Comparison of ENCODE assay signal across 8 mouse cellular contexts in genomic region chr3:96262216-96262875, GRCm38 (mm10). TPM values are rescaled to one million over a fixed set of nuclear protein-coding genes. Genes with fewer than 3 reads are reported as not detected.
DNase-seq lines count a peak whose midpoint lies in the region; ATAC-seq lines count a peak whose summit lies in the region.

No protein-coding gene starts in this region.

- WGBS in hindbrain, embryonic 12.5 days: under 1% methylated on average over 19 of the region's 19 CpGs

- H3K9me3 ChIP-seq in hindbrain, embryonic 12.5 days (replicated peaks): no peaks in the 10 kb centered on the region

- peak overlapping the region; percentile 59 for H3K4me3 ChIP-seq in hindbrain, embryonic 12.5 days

- no peaks in the 10 kb centered on the region for H3K36me3 ChIP-seq in hindbrain, embryonic 12.5 days

- peak; percentile 84 for DNase-seq in Muller cell, postnatal 12 days (ENCODE audit: inconsistent ontology term)
- DNase-seq in cerebellum, adult 9-11 months: peak; percentile 96
- peak; percentile 70 to 80 for DNase-seq in frontal cortex, postnatal 14 days (ENCODE audit: low spot score in 2 of 2)
- peak; percentile 60 to 77 for DNase-seq in layer of hippocampus, postnatal 14 days (ENCODE audit: low spot score in 2 of 2)
- peak; percentile 85 for DNase-seq in lung, postnatal 14 days
- peak; percentile 38 for DNase-seq in retina, postnatal 7 days (ENCODE audit: low read depth, low spot score)
- DNase-seq in urinary bladder, adult 18-20 months (ENCODE audit: low spot score in 2 of 2): peak; percentile 58 to 85

- H3K9ac ChIP-seq in hindbrain, embryonic 12.5 days: peak overlapping the region; percentile 82

- peak overlapping the region; percentile 98 for H3K27ac ChIP-seq in hindbrain, embryonic 12.5 days

- H3K4me1 ChIP-seq in hindbrain, embryonic 12.5 days: peaks cover 22% of the 10 kb centered on the region

- H3K27me3 ChIP-seq in hindbrain, embryonic 12.5 days: no peaks in the 10 kb centered on the region

- peak; percentile 76 for ATAC-seq in hindbrain, embryonic 12.5 days (ENCODE audit: low FRiP score)

- H3K4me2 ChIP-seq in hindbrain, embryonic 12.5 days (replicated peaks): peak overlapping the region; percentile 85

RNA-seq across cellular contexts. Expression of gene Hist2h4, which starts 0.8 kb away (rescaled TPM):
- 5.0 and 10.9 TPM in 2 replicates for polyA plus RNA-seq in hindbrain, embryonic 12.5 days (2016; fragmentation: Nextera tagmentation; extraction: Ambion mirVana)
- 10 to 100 TPM; 25.2 to 29.8 TPM for total RNA-seq in layer of hippocampus, postnatal 14 days (2021)

RNA-seq across cellular contexts. Expression of gene Hist2h3b, which starts 6.1 kb away (rescaled TPM):
- 39.7 and 58.2 TPM in 2 replicates for polyA plus RNA-seq in hindbrain, embryonic 12.5 days (2016; fragmentation: Nextera tagmentation; extraction: Ambion mirVana)
- 100 to 1,000 TPM in 1 of 2 experiments, 10 to 100 TPM in 1; 73.5 to 102 TPM for total RNA-seq in layer of hippocampus, postnatal 14 days (2021)

RNA-seq across cellular contexts. Expression of gene Hist2h2bb, which starts 7.2 kb away (rescaled TPM):
- polyA plus RNA-seq in hindbrain, embryonic 12.5 days (2016; fragmentation: Nextera tagmentation; extraction: Ambion mirVana): 8.6 and 14.4 TPM in 2 replicates
- total RNA-seq in layer of hippocampus, postnatal 14 days (2021): 100 to 1,000 TPM; 133 to 147 TPM

RNA-seq across cellular contexts. Expression of gene Hist2h3c1, which starts 15.9 kb away (rescaled TPM):
- polyA plus RNA-seq in hindbrain, embryonic 12.5 days (2016; fragmentation: Nextera tagmentation; extraction: Ambion mirVana): 0.71 and 0.91 TPM in 2 replicates
- not detected for total RNA-seq in layer of hippocampus, postnatal 14 days (2021)

RNA-seq across cellular contexts. Expression of gene Hist2h2aa1, which starts 17.0 kb away (rescaled TPM):
- polyA plus RNA-seq in hindbrain, embryonic 12.5 days (2016; fragmentation: Nextera tagmentation; extraction: Ambion mirVana): 16.0 and 22.0 TPM in 2 replicates
- 1 to 10 TPM; 6.7 to 8.0 TPM for total RNA-seq in layer of hippocampus, postnatal 14 days (2021)

Comparison
In these comparisons a context has a peak if more than half of its experiments do, and no peak if none do; other contexts are left out.
1. Peak in every context shown above with its lines: DNase-seq, ATAC-seq, H3K4me3 ChIP-seq and H3K27ac ChIP-seq.
2. DNase-seq: peak in every context shown above with its lines; median percentile 96 in cerebellum, adult 9-11 months; 85 in lung, postnatal 14 days; 84 in Muller cell, postnatal 12 days; 75 in frontal cortex, postnatal 14 days; 72 in urinary bladder, adult 18-20 months; 68 in layer of hippocampus, postnatal 14 days; 38 in retina, postnatal 7 days.